Mouse (Mus musculus) embryonic facial prominence, embryonic 10.5 days (tissue): ENCODE measurements at regions not wholly inside any gene's neighbourhood (a gene's known extent, or its start where the extent isn't known, plus 50 kb on each side); places are given as distances from the start of the nearest gene placed in this dataset. TPM values are rescaled to one million over a fixed set of nuclear protein-coding genes. Genes with fewer than 3 reads are reported as not detected.

Experiments
- DNase-seq: peaks from one replicate; pipeline ENCODE4 v3.0.0-alpha.2; 2017; ENCODE audit warnings: low spot score
- H3K27ac ChIP-seq: fragments of 300-500 bp; sonication (generic); replicated peaks from 2 replicates; pipeline ENCODE4 v1.5.1; 2016; ENCODE audit warnings: mild to moderate bottlenecking
- H3K27me3 ChIP-seq: fragments of 300-500 bp; sonication (generic); replicated peaks from 2 replicates; pipeline ENCODE4 v1.6.1; 2016; ENCODE audit warnings: low read depth, mild to moderate bottlenecking; ENCODE audit not compliant: poor library complexity, severe bottlenecking
- H3K36me3 ChIP-seq: fragments of 300-500 bp; sonication (generic); replicated peaks from 2 replicates; pipeline ENCODE4 v1.6.1; 2016; ENCODE audit warnings: mild to moderate bottlenecking, moderate library complexity
- H3K4me1 ChIP-seq: fragments of 300-500 bp; sonication (generic); 2 replicates; pipeline ENCODE4 v1.6.1; 2016
- H3K4me3 ChIP-seq: fragments of 300-500 bp; sonication (generic); 2 replicates; pipeline ENCODE4 v1.5.1; 2016; ENCODE audit warnings: mild to moderate bottlenecking, moderate library complexity
- H3K9me3 ChIP-seq: fragments of 300-500 bp; sonication (generic); 2 replicates; pipeline ENCODE4 v1.6.1; 2016; ENCODE audit warnings: mild to moderate bottlenecking
- WGBS: fragments of 180-500 bp; shearing (Covaris S2); methylation state at CpG from one replicate; pipeline ENCODE4 v1.1.7; 2016; 5-methylcytosine and 5-hydroxymethylcytosine counted together
- microRNA-seq: library from miRNA; unstranded; fragments of <30 nt; microRNA quantifications from one replicate; pipeline ENCODE4, GENCODE M21; 2017

- Histone ChIP-seq H3K36me3 (no peaks in the 10 kb centered on the region), H3K27me3 (no peaks in the 10 kb centered on the region), H3K4me3 (no peak overlapping the region), H3K4me1 (no peaks in the 10 kb centered on the region), H3K27ac (no peak overlapping the region), H3K9me3 (no peaks in the 10 kb centered on the region)
- DNase-seq: no peak
- 92% methylated on average over 5 of the region's 5 CpGs for WGBS
These were observed 321.4 kb upstream of the Slitrk5 start for GRCm38 (mm10) chr14:111353518-111353917.

GRCm38 (mm10) chr14:111396803-111397202 lies 278.1 kb upstream of the Slitrk5 start:
- no peaks in the 10 kb centered on the region for H3K9me3 ChIP-seq
- no peak for DNase-seq
- no peak overlapping the region for H3K27ac ChIP-seq
- 83% methylated on average over 1 of the region's 1 CpGs for WGBS
- no peaks in the 10 kb centered on the region for H3K4me1 ChIP-seq
- no peak overlapping the region for H3K4me3 ChIP-seq
- no peaks in the 10 kb centered on the region for H3K27me3 ChIP-seq
- no peaks in the 10 kb centered on the region for H3K36me3 ChIP-seq

GRCm38 (mm10) chr14:111400809-111401208 lies 274.1 kb upstream of the Slitrk5 start:
- H3K9me3 ChIP-seq: no peaks in the 10 kb centered on the region
- no peak overlapping the region for H3K4me3 ChIP-seq
- H3K4me1 ChIP-seq: no peaks in the 10 kb centered on the region; the same call in 1 of the 2 replicates
- no peak overlapping the region for H3K27ac ChIP-seq
- H3K27me3 ChIP-seq: no peaks in the 10 kb centered on the region
- 51% methylated on average over 3 of the region's 3 CpGs for WGBS
- DNase-seq: no peak
- no peaks in the 10 kb centered on the region for H3K36me3 ChIP-seq

- 47% methylated on average over 1 of the region's 1 CpGs for WGBS
- Histone ChIP-seq H3K4me1 (no peaks in the 10 kb centered on the region; the same call in 1 of the 2 replicates), H3K27ac (no peak overlapping the region), H3K27me3 (no peaks in the 10 kb centered on the region), H3K4me3 (no peak overlapping the region), H3K36me3 (no peaks in the 10 kb centered on the region), H3K9me3 (no peaks in the 10 kb centered on the region)
- peak; percentile 18 for DNase-seq
These were observed 272.4 kb upstream of the Slitrk5 start for GRCm38 (mm10) chr14:111402538-111402937.

- H3K9me3 ChIP-seq: no peaks in the 10 kb centered on the region
- no peaks in the 10 kb centered on the region for H3K36me3 ChIP-seq
- H3K4me1 ChIP-seq: no peaks in the 10 kb centered on the region; the same call in 1 of the 2 replicates
- no peak overlapping the region for H3K27ac ChIP-seq
- H3K27me3 ChIP-seq: no peaks in the 10 kb centered on the region
- no peak overlapping the region for H3K4me3 ChIP-seq
- DNase-seq: no peak
- WGBS: 88% methylated on average over 1 of the region's 1 CpGs
These were observed 271.3 kb upstream of the Slitrk5 start for GRCm38 (mm10) chr14:111403555-111403954.

- Histone ChIP-seq H3K27ac (no peak overlapping the region), H3K9me3 (no peaks in the 10 kb centered on the region), H3K4me3 (no peak overlapping the region), H3K27me3 (no peaks in the 10 kb centered on the region), H3K36me3 (no peaks in the 10 kb centered on the region), H3K4me1 (no peaks in the 10 kb centered on the region)
- DNase-seq: no peak
- WGBS: 90% methylated on average over 3 of the region's 3 CpGs
These were observed 261.4 kb upstream of the Slitrk5 start for GRCm38 (mm10) chr14:111413543-111413942.

GRCm38 (mm10) chr14:111418531-111418930 lies 256.4 kb upstream of the Slitrk5 start:
- Histone ChIP-seq H3K9me3 (no peaks in the 10 kb centered on the region), H3K27ac (no peak overlapping the region), H3K4me1 (no peaks in the 10 kb centered on the region), H3K36me3 (no peaks in the 10 kb centered on the region), H3K27me3 (no peaks in the 10 kb centered on the region), H3K4me3 (no peak overlapping the region)
- DNase-seq: no peak
- 80% methylated on average over 3 of the region's 3 CpGs for WGBS

GRCm38 (mm10) chr14:111429101-111429857 lies 245.6 kb upstream of the Slitrk5 start:
- no peak overlapping the region for H3K27ac ChIP-seq
- WGBS: 91% methylated on average over 2 of the region's 2 CpGs
- H3K27me3 ChIP-seq: no peaks in the 10 kb centered on the region
- no peaks in the 10 kb centered on the region for H3K9me3 ChIP-seq
- no peak for DNase-seq
- H3K4me3 ChIP-seq: no peak overlapping the region
- H3K36me3 ChIP-seq: no peaks in the 10 kb centered on the region
- H3K4me1 ChIP-seq: no peaks in the 10 kb centered on the region

Small RNAs in the stretch of these regions (microRNA-seq; reads per million reads assigned to microRNA genes)
- not detected for gene Gm22802
